Mouse (Mus musculus) intestine, embryonic 14.5 days (tissue): ENCODE measurements around the gene Rprd2. TPM values are rescaled to one million over a fixed set of nuclear protein-coding genes. Genes with fewer than 3 reads are reported as not detected.

Source experiments
- ATAC-seq: fragments of 200-750 bp; cut with Nextera tagmentation; replicated peaks from 2 replicates; pipeline ENCODE4 v1.8.0; 2017; ENCODE audit warnings: low read depth, moderate number of reproducible peaks, moderate TSS enrichment, moderate library complexity; ENCODE audit not compliant: low FRiP score, low TSS enrichment
- DNase-seq: peaks from one replicate; pipeline ENCODE4 v3.0.0-alpha.2; 2018; ENCODE audit warnings: low spot score
- H3K27ac ChIP-seq: fragments of 300-500 bp; sonication (generic); 2 replicates; pipeline ENCODE4 v1.5.1; 2014; ENCODE audit warnings: low read depth, mild to moderate bottlenecking, control low read depth
- H3K27me3 ChIP-seq: fragments of 300-500 bp; sonication (generic); replicated peaks from 2 replicates; pipeline ENCODE4 v1.6.1; 2014; ENCODE audit warnings: low read length, control low read depth; ENCODE audit not compliant: control insufficient read depth, insufficient read depth
- H3K36me3 ChIP-seq: fragments of 300-500 bp; sonication (generic); 2 replicates; pipeline ENCODE4 v1.6.1; 2014; ENCODE audit warnings: low read length, control low read depth; ENCODE audit not compliant: control insufficient read depth, insufficient read depth
- H3K4me1 ChIP-seq: fragments of 300-500 bp; sonication (generic); replicated peaks from 2 replicates; pipeline ENCODE4 v1.6.1; 2014; ENCODE audit warnings: low read length, control low read depth, mixed read lengths; ENCODE audit not compliant: control insufficient read depth, insufficient read depth
- H3K4me2 ChIP-seq: fragments of 300-500 bp; sonication (generic); 2 replicates; pipeline ENCODE4 v1.6.1; 2014; ENCODE audit warnings: low read length
- H3K4me3 ChIP-seq: fragments of 300-500 bp; sonication (generic); 2 replicates; pipeline ENCODE4 v1.5.1; 2014; ENCODE audit warnings: low read depth, low read length, control low read depth, mixed read lengths
- H3K9ac ChIP-seq: fragments of 300-500 bp; sonication (generic); 2 replicates; pipeline ENCODE4 v1.6.1; 2014; ENCODE audit warnings: mild to moderate bottlenecking, low read length
- H3K9me3 ChIP-seq: fragments of 300-500 bp; sonication (generic); 2 replicates; pipeline ENCODE4 v1.6.1; 2016; ENCODE audit warnings: low read length, control low read depth; ENCODE audit not compliant: control insufficient read depth
- WGBS: fragments of 180-500 bp; shearing (Covaris S2); extraction: QIAGEN DNeasy Blood & Tissue Kit; methylation state at CpG from one replicate; pipeline ENCODE4 v1.1.7; 2014; 5-methylcytosine and 5-hydroxymethylcytosine counted together
- polyA plus RNA-seq: library from polyadenylated mRNA; unstranded; fragments of >200 nt; fragmentation: Nextera tagmentation; extraction: Ambion mirVana; gene quantifications from 2 replicates; pipeline ENCODE4 v1.2.1, GENCODE M21; 2014

Rprd2 gene
- 19.8 and 21.2 TPM in 2 replicates for polyA plus RNA-seq

DNA sequence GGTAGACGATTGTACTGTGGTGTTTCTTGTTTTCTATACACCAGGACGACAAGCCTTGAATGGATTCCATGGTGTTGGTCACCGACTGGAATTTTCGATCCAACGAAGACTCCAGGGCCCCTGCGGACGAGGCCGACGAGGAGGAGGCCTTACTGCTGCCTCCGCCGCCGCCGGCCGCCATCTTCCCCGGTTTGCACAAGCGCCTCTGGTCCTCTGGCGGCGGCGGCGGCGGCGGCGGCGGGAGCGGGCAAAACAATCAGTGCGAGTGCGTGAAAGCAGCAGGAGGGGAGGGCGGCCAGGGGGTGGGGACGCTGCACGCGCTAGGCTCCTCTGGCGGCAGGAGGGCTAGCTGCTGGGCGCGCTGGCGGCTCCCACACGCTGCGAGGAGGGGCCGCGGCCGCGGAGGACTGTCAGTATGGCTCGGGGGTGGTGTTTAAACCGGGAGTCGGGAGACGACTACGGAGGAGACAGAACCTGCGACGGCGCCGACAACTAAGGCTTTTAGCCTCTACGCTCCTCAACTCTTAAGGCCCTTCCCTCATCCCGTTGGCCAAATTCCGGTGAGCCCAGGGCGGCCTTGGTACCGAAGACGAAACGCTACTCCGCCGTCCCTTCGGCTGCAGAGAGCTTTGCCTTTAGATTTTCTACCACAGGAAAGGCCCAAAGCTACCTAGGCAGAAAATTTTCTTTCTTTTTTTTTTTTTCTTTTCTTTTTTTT lies at the start of gene Rprd2:
Gene Rprd2 (minus strand): TSS at position 293 of the 718 bp plus-strand sequence.
- under 1% methylated on average over 58 of the region's 60 CpGs for WGBS
- Histone ChIP-seq H3K4me3 (peak within 1 kb of the TSS; percentile 76), H3K9ac (peak within 1 kb of the TSS; percentile 96), H3K9me3 (no peaks in the 10 kb centered on the region), H3K27me3 (no peaks in the 10 kb centered on the region), H3K36me3 (no peaks in the 10 kb centered on the region), H3K4me2 (peak within 1 kb of the TSS; percentile 69), H3K27ac (peak within 1 kb of the TSS; percentile 99), H3K4me1 (peaks cover 5% of the 10 kb centered on the region)
- DNase-seq (peak; percentile 91), ATAC-seq (peak; percentile 67)

- Histone ChIP-seq H3K4me2 (no peak overlapping the region), H3K4me3 (no peak overlapping the region), H3K9ac (no peak overlapping the region), H3K4me1 (peaks cover 12% of the 10 kb centered on the region), H3K9me3 (no peaks in the 10 kb centered on the region), H3K27me3 (no peaks in the 10 kb centered on the region), H3K36me3 (peaks cover 47% of the 10 kb centered on the region), H3K27ac (no peak overlapping the region)
- ATAC-seq (no peak), DNase-seq (no peak)
- 97% methylated on average over 2 of the region's 2 CpGs for WGBS
Measured at GRCm38 (mm10) chr3:95867408-95867807, 48.7 kb upstream of the Rprd2 start.

- no peaks in the 10 kb centered on the region for H3K27me3 ChIP-seq
- WGBS, result 91% methylated on average over 5 of the region's 5 CpGs
- H3K27ac ChIP-seq, result no peak overlapping the region
- DNase-seq (no peak), ATAC-seq (no peak)
- H3K4me3 ChIP-seq, result no peak overlapping the region
- no peak overlapping the region for H3K4me2 ChIP-seq
- H3K9ac ChIP-seq, result no peak overlapping the region
- peaks cover 50% of the 10 kb centered on the region for H3K36me3 ChIP-seq
- no peaks in the 10 kb centered on the region for H3K9me3 ChIP-seq
- peaks cover 5% of the 10 kb centered on the region; the same call in 1 of the 2 replicates for H3K4me1 ChIP-seq
Measured at GRCm38 (mm10) chr3:95866071-95866470, 47.4 kb upstream of the Rprd2 start.

GRCm38 (mm10) chr3:95865571-95865970 lies 46.9 kb upstream of the Rprd2 start:
- WGBS, result 94% methylated on average over 20 of the region's 20 CpGs
- no peaks in the 10 kb centered on the region for H3K9me3 ChIP-seq
- no peak for DNase-seq
- no peak for ATAC-seq
- H3K9ac ChIP-seq, result no peak overlapping the region
- no peak overlapping the region for H3K4me2 ChIP-seq
- no peak overlapping the region for H3K27ac ChIP-seq
- no peaks in the 10 kb centered on the region for H3K27me3 ChIP-seq
- H3K4me1 ChIP-seq, result peaks cover 4% of the 10 kb centered on the region; the same call in 1 of the 2 replicates
- H3K36me3 ChIP-seq, result peaks cover 50% of the 10 kb centered on the region
- H3K4me3 ChIP-seq, result no peak overlapping the region

DNA sequence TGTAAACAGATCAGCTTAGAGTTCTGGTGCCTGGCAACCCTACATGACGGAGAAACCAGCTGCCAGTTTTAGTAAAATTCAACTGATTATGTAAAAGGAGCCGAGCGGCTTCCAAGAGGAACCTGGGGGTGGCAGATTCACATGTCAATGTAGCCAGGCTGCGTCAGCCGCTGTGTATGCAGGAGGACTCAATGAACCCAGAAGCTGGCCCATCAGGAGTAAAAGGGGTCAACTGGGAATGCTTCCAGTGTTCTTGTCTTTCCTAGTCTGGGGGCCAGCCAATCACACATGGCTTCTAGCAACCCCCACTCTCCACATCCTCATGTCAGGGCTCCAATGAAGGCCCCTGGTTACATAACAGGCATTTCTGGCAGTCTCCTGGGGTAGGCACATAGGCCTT lies 46.4 kb upstream of the Rprd2 start:
- Histone ChIP-seq H3K27me3 (no peaks in the 10 kb centered on the region), H3K36me3 (peaks cover 50% of the 10 kb centered on the region), H3K9ac (no peak overlapping the region), H3K27ac (no peak overlapping the region), H3K9me3 (no peaks in the 10 kb centered on the region), H3K4me3 (no peak overlapping the region), H3K4me2 (no peak overlapping the region), H3K4me1 (no peaks in the 10 kb centered on the region)
- DNase-seq (no peak), ATAC-seq (no peak)
- 83% methylated on average over 5 of the region's 5 CpGs for WGBS

DNA sequence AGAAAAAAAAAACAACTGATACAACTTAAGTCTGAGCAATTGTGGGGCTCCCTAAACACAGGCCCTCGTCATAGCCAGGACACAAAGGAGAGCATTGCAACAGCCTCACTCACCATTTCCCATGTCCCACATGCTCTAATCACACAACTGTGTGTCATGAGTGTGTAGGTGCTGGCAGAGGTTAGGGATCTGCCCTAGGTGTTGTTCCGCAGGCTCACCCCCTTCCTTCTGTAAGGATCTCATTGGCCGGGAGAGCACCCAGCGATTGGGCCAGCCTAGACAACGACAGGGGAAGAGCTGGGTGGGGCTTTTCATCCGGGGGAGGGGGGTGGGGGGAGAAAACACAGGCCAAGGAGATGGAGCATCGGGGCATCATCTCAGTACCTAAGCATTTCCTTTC lies 44.9 kb upstream of the Rprd2 start:
- no peak for DNase-seq
- ATAC-seq, result no peak
- Histone ChIP-seq H3K27ac (no peak overlapping the region), H3K4me1 (no peaks in the 10 kb centered on the region), H3K27me3 (no peaks in the 10 kb centered on the region), H3K9ac (no peak overlapping the region), H3K4me3 (no peak overlapping the region), H3K9me3 (no peaks in the 10 kb centered on the region), H3K36me3 (peaks cover 41% of the 10 kb centered on the region), H3K4me2 (no peak overlapping the region)
- WGBS, result 70% methylated on average over 7 of the region's 7 CpGs

DNA sequence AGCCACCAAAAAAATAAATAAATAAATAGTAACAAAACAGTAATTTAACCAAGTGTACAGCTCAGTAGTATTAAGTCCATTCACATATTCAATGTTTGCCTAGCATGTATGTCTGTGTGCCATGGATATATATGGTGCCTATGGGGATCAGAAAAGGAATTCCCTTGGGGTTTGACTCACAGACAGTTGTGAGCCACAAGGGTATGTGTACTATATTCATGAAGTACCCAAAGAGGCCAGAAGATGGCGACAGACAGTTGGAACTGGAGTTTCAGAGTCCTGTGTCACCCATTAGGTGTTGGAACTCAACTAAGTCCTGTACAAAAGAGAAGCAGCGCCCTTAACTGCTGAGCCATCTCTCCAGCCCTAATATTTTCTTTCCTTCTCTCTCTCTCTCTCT lies 43.1 kb upstream of the Rprd2 start:
- peak; percentile 65 for DNase-seq
- no peaks in the 10 kb centered on the region for H3K27me3 ChIP-seq
- H3K27ac ChIP-seq, result no peak overlapping the region
- no peak overlapping the region for H3K9ac ChIP-seq
- WGBS, result 46% methylated on average over 2 of the region's 2 CpGs
- no peaks in the 10 kb centered on the region for H3K9me3 ChIP-seq
- no peaks in the 10 kb centered on the region for H3K4me1 ChIP-seq
- H3K36me3 ChIP-seq, result peaks cover 25% of the 10 kb centered on the region
- H3K4me3 ChIP-seq, result no peak overlapping the region
- no peak overlapping the region for H3K4me2 ChIP-seq
- ATAC-seq, result no peak

DNA sequence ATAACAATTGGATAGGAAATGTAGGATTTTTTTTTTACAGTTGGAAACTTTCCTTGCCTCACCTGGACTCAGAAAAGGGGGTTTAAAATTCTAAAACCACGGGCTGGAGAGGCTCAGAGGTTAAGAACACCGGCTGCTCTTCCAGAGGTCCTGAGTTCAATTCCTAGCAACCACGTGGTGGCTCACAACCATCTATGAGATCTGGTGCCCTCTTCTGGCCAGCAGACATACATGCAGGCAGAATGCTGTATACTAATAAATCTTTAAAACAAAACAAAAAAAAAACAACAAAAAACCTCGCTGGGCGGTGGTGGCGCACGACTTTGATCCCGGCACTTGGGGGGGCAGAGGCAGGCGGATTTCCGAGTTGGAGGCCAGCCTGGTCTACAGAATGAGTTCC lies 42.6 kb upstream of the Rprd2 start:
- Histone ChIP-seq H3K4me1 (no peaks in the 10 kb centered on the region), H3K36me3 (peaks cover 24% of the 10 kb centered on the region), H3K4me2 (no peak overlapping the region), H3K9ac (no peak overlapping the region), H3K4me3 (no peak overlapping the region), H3K27me3 (no peaks in the 10 kb centered on the region), H3K9me3 (no peaks in the 10 kb centered on the region), H3K27ac (no peak overlapping the region)
- no peak for DNase-seq
- no peak for ATAC-seq
- WGBS, result 78% methylated on average over 10 of the region's 10 CpGs

DNA sequence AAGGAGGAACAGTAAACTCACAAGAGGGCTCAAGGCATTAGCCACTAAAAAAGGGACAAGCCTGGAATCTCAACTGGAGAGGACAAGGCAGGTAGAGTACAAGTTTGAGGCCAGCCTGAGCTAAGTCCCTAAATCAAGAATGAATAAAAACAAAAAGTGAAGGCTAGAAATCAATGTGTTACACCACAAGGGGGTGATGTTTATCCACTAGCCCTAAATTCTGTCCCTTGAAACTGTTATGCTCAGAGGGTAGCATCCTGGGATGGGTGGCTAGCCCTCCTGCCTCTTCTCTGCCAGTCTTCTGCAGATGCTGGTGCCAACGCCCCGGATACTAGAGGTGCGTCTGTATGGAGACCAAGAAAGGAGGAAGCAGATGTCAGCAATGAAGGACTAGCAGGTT lies 41.7 kb upstream of the Rprd2 start:
- H3K4me2 ChIP-seq, result no peak overlapping the region
- no peak overlapping the region for H3K9ac ChIP-seq
- no peak for DNase-seq
- no peaks in the 10 kb centered on the region for H3K9me3 ChIP-seq
- H3K4me1 ChIP-seq, result no peaks in the 10 kb centered on the region
- ATAC-seq, result no peak
- H3K4me3 ChIP-seq, result no peak overlapping the region
- H3K27me3 ChIP-seq, result no peaks in the 10 kb centered on the region
- H3K36me3 ChIP-seq, result peaks cover 21% of the 10 kb centered on the region
- H3K27ac ChIP-seq, result no peak overlapping the region
- WGBS, result 72% methylated on average over 3 of the region's 3 CpGs
